Mouse (Mus musculus): ENCODE data around the gene Apopt1.

DNA sequence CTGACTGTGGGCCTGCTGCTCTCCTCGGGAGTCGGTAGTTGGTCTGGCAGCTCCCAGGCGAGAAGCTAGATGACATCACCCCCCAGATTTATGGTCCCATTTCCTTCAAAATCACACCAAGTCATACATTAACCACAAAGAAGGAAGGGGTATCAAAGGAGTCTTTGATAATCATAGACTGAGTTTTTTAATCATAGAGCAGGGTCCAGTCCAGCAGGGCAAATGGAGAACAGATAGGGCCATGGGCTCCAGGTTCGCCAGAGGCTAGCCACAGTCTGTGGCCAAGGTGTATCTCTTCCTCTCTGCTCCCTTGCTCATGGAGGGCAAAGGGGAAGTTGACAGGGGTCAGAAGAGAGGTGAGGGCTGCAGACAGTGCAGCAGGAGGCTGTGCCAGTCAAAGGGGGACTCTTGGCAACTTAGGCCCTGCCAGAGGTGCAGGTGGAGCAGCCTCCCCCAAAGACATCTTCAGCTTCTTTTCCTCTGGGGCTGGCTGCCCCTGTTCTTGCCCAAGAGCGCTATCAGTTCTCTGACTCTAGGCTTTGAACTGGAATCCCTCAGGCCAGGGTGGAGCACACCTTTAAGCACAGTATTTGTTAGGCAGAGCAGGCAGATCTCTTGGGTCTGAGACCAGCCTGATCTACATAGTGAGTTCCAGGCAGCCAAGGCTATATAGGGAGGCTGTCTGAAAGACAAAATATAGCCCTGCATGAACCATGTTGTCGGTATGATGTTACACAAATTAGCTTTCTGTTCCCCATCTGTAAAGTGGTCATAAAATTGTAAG is 37.1 kb upstream of the Apopt1 start:
- no peak for TF ChIP-seq CTCF (IDR thresholded peaks at IDR 0.05; ENCODE audit: insufficient read depth, low read length)
- TF ChIP-seq POLR2A (IDR thresholded peaks at IDR 0.05; ENCODE audit: borderline replicate concordance, extremely low read depth, low read depth, low read length): no peak
